Mouse (Mus musculus): ENCODE data around the gene Nxn. TPM values are rescaled to one million over a fixed set of nuclear protein-coding genes. Genes with fewer than 3 reads are reported as not detected.
A peak's percentile ranks its signal among the peaks of the same experiment; 100 is the strongest.

The Nxn gene
- total and polyA plus RNA-seq, 2 experiments from 2014 or later = 12.7 to 22.1 TPM

GRCm38 (mm10) chr11:76294836-76295235, 104.1 kb downstream of the Nxn start:
- no peaks in the 10 kb centered on the region for H3K9me3 ChIP-seq (ENCODE audit: low read length)
- H3K4me2 ChIP-seq (ENCODE audit: low read depth) = no peak overlapping the region
- no peak overlapping the region for H3K27ac ChIP-seq (ENCODE audit: low read depth, low read length)
- TF ChIP-seq CTCF (IDR thresholded peaks at IDR 0.05; ENCODE audit: low read depth) = no peak
- H3K4me3 ChIP-seq (ENCODE audit: low read depth, low read length) = no peak overlapping the region
- H3K9ac ChIP-seq = no peak overlapping the region
- peaks cover 5% of the 10 kb centered on the region; the same call in 1 of the 2 replicates for H3K27me3 ChIP-seq (ENCODE audit: insufficient read depth, low read length)
- ATAC-seq (no peak), DNase-seq (no peak)
- WGBS = 28% methylated on average over 9 of the region's 9 CpGs
- no peaks in the 10 kb centered on the region for H3K36me3 ChIP-seq (ENCODE audit: insufficient read depth)
- H3K4me1 ChIP-seq (ENCODE audit: insufficient read depth) = peaks cover 8% of the 10 kb centered on the region; the same call in 1 of the 2 replicates

GRCm38 (mm10) chr11:76294078-76294477, 104.9 kb downstream of the Nxn start:
- DNase-seq = no peak
- no peak overlapping the region for H3K4me3 ChIP-seq (ENCODE audit: low read depth, low read length)
- H3K4me2 ChIP-seq (ENCODE audit: low read depth) = no peak overlapping the region
- no peak overlapping the region for H3K9ac ChIP-seq
- peaks cover 9% of the 10 kb centered on the region; the same call in 1 of the 2 replicates for H3K4me1 ChIP-seq (ENCODE audit: insufficient read depth)
- H3K36me3 ChIP-seq (ENCODE audit: insufficient read depth) = no peaks in the 10 kb centered on the region
- peaks cover 5% of the 10 kb centered on the region; the same call in 1 of the 2 replicates for H3K27me3 ChIP-seq (ENCODE audit: insufficient read depth, low read length)
- WGBS = 28% methylated on average over 5 of the region's 5 CpGs
- H3K9me3 ChIP-seq (ENCODE audit: low read length) = no peaks in the 10 kb centered on the region
- TF ChIP-seq CTCF (IDR thresholded peaks at IDR 0.05; ENCODE audit: low read depth) = no peak
- no peak overlapping the region for H3K27ac ChIP-seq (ENCODE audit: low read depth, low read length)
- no peak for ATAC-seq

GRCm38 (mm10) chr11:76292831-76293230, 106.1 kb downstream of the Nxn start:
- 70% methylated on average over 6 of the region's 6 CpGs for WGBS
- no peak for DNase-seq
- Histone ChIP-seq H3K9ac (no peak overlapping the region), H3K9me3 (ENCODE audit: low read length) (no peaks in the 10 kb centered on the region), H3K4me2 (ENCODE audit: low read depth) (no peak overlapping the region), H3K27ac (ENCODE audit: low read depth, low read length) (no peak overlapping the region), H3K4me3 (ENCODE audit: low read depth, low read length) (no peak overlapping the region), H3K4me1 (ENCODE audit: insufficient read depth) (peaks cover 15% of the 10 kb centered on the region; the same call in 1 of the 2 replicates), H3K36me3 (ENCODE audit: insufficient read depth) (no peaks in the 10 kb centered on the region), H3K27me3 (ENCODE audit: insufficient read depth, low read length) (peaks cover 5% of the 10 kb centered on the region; the same call in 1 of the 2 replicates)
- TF ChIP-seq CTCF (IDR thresholded peaks at IDR 0.05; ENCODE audit: low read depth) = no peak
- ATAC-seq = no peak

- peaks cover 15% of the 10 kb centered on the region; the same call in 1 of the 2 replicates for H3K4me1 ChIP-seq (ENCODE audit: insufficient read depth)
- no peaks in the 10 kb centered on the region for H3K36me3 ChIP-seq (ENCODE audit: insufficient read depth)
- no peak for TF ChIP-seq CTCF (IDR thresholded peaks at IDR 0.05; ENCODE audit: low read depth)
- no peaks in the 10 kb centered on the region for H3K9me3 ChIP-seq (ENCODE audit: low read length)
- 76% methylated on average over 15 of the region's 15 CpGs for WGBS
- no peak overlapping the region for H3K27ac ChIP-seq (ENCODE audit: low read depth, low read length)
- no peak overlapping the region for H3K4me2 ChIP-seq (ENCODE audit: low read depth)
- no peak overlapping the region for H3K9ac ChIP-seq
- no peak overlapping the region for H3K4me3 ChIP-seq (ENCODE audit: low read depth, low read length)
- peaks cover 5% of the 10 kb centered on the region; the same call in 1 of the 2 replicates for H3K27me3 ChIP-seq (ENCODE audit: insufficient read depth, low read length)
- DNase-seq (no peak), ATAC-seq (no peak)
These were observed 106.5 kb downstream of the Nxn start for GRCm38 (mm10) chr11:76292398-76292797.

GRCm38 (mm10) chr11:76291960-76292359, 107.0 kb downstream of the Nxn start:
- no peak for TF ChIP-seq CTCF (IDR thresholded peaks at IDR 0.05; ENCODE audit: low read depth)
- 78% methylated on average over 4 of the region's 4 CpGs for WGBS
- no peaks in the 10 kb centered on the region for H3K9me3 ChIP-seq (ENCODE audit: low read length)
- no peak overlapping the region for H3K27ac ChIP-seq (ENCODE audit: low read depth, low read length)
- DNase-seq (no peak), ATAC-seq (no peak)
- no peak overlapping the region for H3K9ac ChIP-seq
- peaks cover 15% of the 10 kb centered on the region; the same call in 1 of the 2 replicates for H3K4me1 ChIP-seq (ENCODE audit: insufficient read depth)
- no peak overlapping the region for H3K4me3 ChIP-seq (ENCODE audit: low read depth, low read length)
- no peaks in the 10 kb centered on the region for H3K36me3 ChIP-seq (ENCODE audit: insufficient read depth)
- peaks cover 5% of the 10 kb centered on the region; the same call in 1 of the 2 replicates for H3K27me3 ChIP-seq (ENCODE audit: insufficient read depth, low read length)
- no peak overlapping the region for H3K4me2 ChIP-seq (ENCODE audit: low read depth)

GRCm38 (mm10) chr11:76290367-76290766, 108.6 kb downstream of the Nxn start:
- H3K4me1 ChIP-seq (ENCODE audit: insufficient read depth) = peaks cover 15% of the 10 kb centered on the region; the same call in 1 of the 2 replicates
- H3K27ac ChIP-seq (ENCODE audit: low read depth, low read length) = peak overlapping the region; percentile 59

GRCm38 (mm10) chr11:76288645-76289044, 110.3 kb downstream of the Nxn start:
- Histone ChIP-seq H3K9me3 (ENCODE audit: low read length) (no peaks in the 10 kb centered on the region), H3K4me1 (ENCODE audit: insufficient read depth) (peaks cover 15% of the 10 kb centered on the region; the same call in 1 of the 2 replicates), H3K27ac (ENCODE audit: low read depth, low read length) (no peak overlapping the region), H3K27me3 (ENCODE audit: insufficient read depth, low read length) (no peaks in the 10 kb centered on the region), H3K36me3 (ENCODE audit: insufficient read depth) (no peaks in the 10 kb centered on the region), H3K9ac (no peak overlapping the region), H3K4me3 (ENCODE audit: low read depth, low read length) (no peak overlapping the region), H3K4me2 (ENCODE audit: low read depth) (no peak overlapping the region)
- 67% methylated on average over 6 of the region's 6 CpGs for WGBS
- ATAC-seq = no peak
- no peak for TF ChIP-seq CTCF (IDR thresholded peaks at IDR 0.05; ENCODE audit: low read depth)
- peak; percentile 39 for DNase-seq

More at GRCm38 (mm10) chr11:76290367-76290766, 108.6 kb downstream of the Nxn start:
- Histone ChIP-seq H3K27me3 (ENCODE audit: insufficient read depth, low read length) (no peaks in the 10 kb centered on the region), H3K36me3 (ENCODE audit: insufficient read depth) (no peaks in the 10 kb centered on the region), H3K9ac (no peak overlapping the region), H3K9me3 (ENCODE audit: low read length) (no peaks in the 10 kb centered on the region), H3K4me2 (ENCODE audit: low read depth) (no peak overlapping the region; the same call in 1 of the 2 replicates), H3K4me3 (ENCODE audit: low read depth, low read length) (no peak overlapping the region)
- WGBS = 15% methylated on average over 11 of the region's 11 CpGs
- ATAC-seq (peak; percentile 86), DNase-seq (peak; percentile 84)
- TF ChIP-seq CTCF (IDR thresholded peaks at IDR 0.05; ENCODE audit: low read depth) = no peak

All from forebrain, postnatal 0 days (tissue).